Mouse (Mus musculus) frontal cortex, postnatal 10 days (tissue): ENCODE measurements at regions not wholly inside any gene's neighbourhood (a gene's known extent, or its start where the extent isn't known, plus 50 kb on each side); places are given as distances from the start of the nearest gene placed in this dataset.
A peak's percentile ranks its signal among the peaks of the same experiment; 100 is the strongest.

ENCODE experiments used
- DNase-seq, 2 experiments: peaks; one replicate each; pipeline ENCODE4 v3.0.0; 2022; ENCODE audit warnings: low spot score in 2 of 2, mixed read lengths in 1 of 2

- no peak for DNase-seq
Observed at GRCm38 (mm10) chr2:50003866-50004265, 62.4 kb upstream of the Lypd6 start.

- no peak for DNase-seq
Observed at GRCm38 (mm10) chr2:50004674-50005527, 61.3 kb upstream of the Lypd6 start.

GRCm38 (mm10) chr2:50008282-50008681, 57.9 kb upstream of the Lypd6 start:
- no peak for DNase-seq

- no peak for DNase-seq
Observed at GRCm38 (mm10) chr2:50010409-50010808, 55.8 kb upstream of the Lypd6 start.

- no peak for DNase-seq
Observed at GRCm38 (mm10) chr2:50012303-50012702, 53.9 kb upstream of the Lypd6 start.

- DNase-seq, result peak; percentile 23 to 29
Observed at GRCm38 (mm10) chr2:50013248-50013647, 53.0 kb upstream of the Lypd6 start.

- no peak for DNase-seq
Observed at GRCm38 (mm10) chr2:50013882-50014281, 52.3 kb upstream of the Lypd6 start.

GRCm38 (mm10) chr2:50014683-50015082, 51.5 kb upstream of the Lypd6 start:
- no peak for DNase-seq
